Mouse (Mus musculus) embryonic facial prominence, embryonic 14.5 days (tissue): ENCODE measurements around the gene Fbxw5. TPM values are rescaled to one million over a fixed set of nuclear protein-coding genes. Genes with fewer than 3 reads are reported as not detected.

Experiments used
- ATAC-seq: fragments of 200-750 bp; cut with Nextera tagmentation; 2 replicates; pipeline ENCODE4 v1.8.0; 2017; ENCODE audit warnings: low read depth, moderate number of reproducible peaks, moderate TSS enrichment
- DNase-seq: peaks from one replicate; pipeline ENCODE4 v3.0.0-alpha.2; 2015; ENCODE audit warnings: low spot score
- H3K27ac ChIP-seq: fragments of 300-500 bp; sonication (generic); replicated peaks from 2 replicates; pipeline ENCODE4 v1.5.1; 2014; ENCODE audit warnings: low read depth, mild to moderate bottlenecking, low read length, moderate library complexity
- H3K27me3 ChIP-seq: fragments of 300-500 bp; sonication (generic); replicated peaks from 2 replicates; pipeline ENCODE4 v1.6.1; 2014; ENCODE audit warnings: low read length; ENCODE audit not compliant: control insufficient read depth, insufficient read depth
- H3K36me3 ChIP-seq: fragments of 300-500 bp; sonication (generic); 2 replicates; pipeline ENCODE4 v1.6.1; 2014; ENCODE audit warnings: low read length, mixed read lengths; ENCODE audit not compliant: control insufficient read depth, insufficient read depth
- H3K4me1 ChIP-seq: fragments of 300-500 bp; sonication (generic); 2 replicates; pipeline ENCODE4 v1.6.1; 2014; ENCODE audit warnings: antibody characterized with exemption, low read length; ENCODE audit not compliant: control insufficient read depth, insufficient read depth
- H3K4me2 ChIP-seq: fragments of 300-500 bp; sonication (generic); 2 replicates; pipeline ENCODE4 v1.6.1; 2014; ENCODE audit warnings: low read depth, mild to moderate bottlenecking, low read length, moderate library complexity, mixed read lengths
- H3K4me3 ChIP-seq: fragments of 300-500 bp; sonication (generic); 2 replicates; pipeline ENCODE4 v1.5.1; 2014; ENCODE audit warnings: low read depth, mild to moderate bottlenecking, low read length
- H3K9ac ChIP-seq: fragments of 300-500 bp; sonication (generic); 2 replicates; pipeline ENCODE4 v1.6.1; 2014; ENCODE audit warnings: low read depth, mild to moderate bottlenecking, low read length, moderate library complexity, mixed read lengths
- H3K9me3 ChIP-seq: fragments of 300-500 bp; sonication (generic); 2 replicates; pipeline ENCODE4 v1.6.1; 2016; ENCODE audit warnings: low read length; ENCODE audit not compliant: control insufficient read depth
- WGBS: fragments of 180-500 bp; shearing (Covaris S2); extraction: QIAGEN DNeasy Blood & Tissue Kit; methylation state at CpG from one replicate; pipeline ENCODE4 v1.1.7; 2014; 5-methylcytosine and 5-hydroxymethylcytosine counted together
- polyA plus RNA-seq: library from polyadenylated mRNA; unstranded; fragments of >200 nt; fragmentation: Nextera tagmentation; extraction: Ambion mirVana; gene quantifications from 2 replicates; pipeline ENCODE4 v1.2.1, GENCODE M21; 2014

Gene Fbxw5
- polyA plus RNA-seq, 1 experiment from 2014 or later: 56.9 TPM

GRCm38 (mm10) chr2:25487965-25488670 is 12.4 kb upstream of the Fbxw5 start:
- no peak for DNase-seq
- no peak for ATAC-seq
- Histone ChIP-seq H3K9ac (no peak overlapping the region), H3K4me3 (no peak overlapping the region), H3K4me1 (no peaks in the 10 kb centered on the region), H3K36me3 (no peaks in the 10 kb centered on the region), H3K9me3 (no peaks in the 10 kb centered on the region), H3K27me3 (no peaks in the 10 kb centered on the region), H3K27ac (no peak overlapping the region), H3K4me2 (no peak overlapping the region)
- WGBS: 88% methylated on average over 6 of the region's 6 CpGs

- H3K36me3 ChIP-seq: no peaks in the 10 kb centered on the region
- H3K27me3 ChIP-seq: no peaks in the 10 kb centered on the region
- WGBS: 73% methylated on average over 7 of the region's 7 CpGs
- no peak overlapping the region for H3K4me2 ChIP-seq
- no peaks in the 10 kb centered on the region for H3K9me3 ChIP-seq
- no peak overlapping the region for H3K27ac ChIP-seq
- no peak overlapping the region for H3K4me3 ChIP-seq
- no peak for DNase-seq
- ATAC-seq: no peak
- H3K4me1 ChIP-seq: no peaks in the 10 kb centered on the region
- no peak overlapping the region for H3K9ac ChIP-seq
Measured at GRCm38 (mm10) chr2:25488671-25489068, 11.9 kb upstream of the Fbxw5 start.

GRCm38 (mm10) chr2:25492988-25493387 is 7.6 kb upstream of the Fbxw5 start:
- H3K4me1 ChIP-seq: no peaks in the 10 kb centered on the region
- no peak overlapping the region for H3K27ac ChIP-seq
- no peak overlapping the region for H3K9ac ChIP-seq
- no peak for ATAC-seq
- 81% methylated on average over 5 of the region's 5 CpGs for WGBS
- H3K36me3 ChIP-seq: no peaks in the 10 kb centered on the region
- no peak overlapping the region for H3K4me3 ChIP-seq
- no peak overlapping the region for H3K4me2 ChIP-seq
- H3K27me3 ChIP-seq: no peaks in the 10 kb centered on the region
- DNase-seq: no peak
- no peaks in the 10 kb centered on the region for H3K9me3 ChIP-seq

- no peak within 1 kb of the TSS for H3K9ac ChIP-seq
- no peak for ATAC-seq
Measured at GRCm38 (mm10) chr2:25493476-25493961, 7.0 kb upstream of the Fbxw5 start, which contains the start of gene Lcn12. Gene Lcn12, minus strand, starts transcription at chr2:25493911.

GRCm38 (mm10) chr2:25496462-25496861 is 4.1 kb upstream of the Fbxw5 start:
- H3K4me3 ChIP-seq: no peak overlapping the region
- H3K4me2 ChIP-seq: no peak overlapping the region
- H3K4me1 ChIP-seq: peaks cover 2% of the 10 kb centered on the region
- H3K27me3 ChIP-seq: no peaks in the 10 kb centered on the region
- no peak overlapping the region for H3K27ac ChIP-seq
- WGBS: 37% methylated on average over 4 of the region's 4 CpGs
- H3K36me3 ChIP-seq: no peaks in the 10 kb centered on the region
- no peaks in the 10 kb centered on the region for H3K9me3 ChIP-seq
- DNase-seq (peak; percentile 20), ATAC-seq (no peak)
- no peak overlapping the region for H3K9ac ChIP-seq

More at GRCm38 (mm10) chr2:25493476-25493961, 7.0 kb upstream of the Fbxw5 start, which contains the start of gene Lcn12:
- no peaks in the 10 kb centered on the region for H3K9me3 ChIP-seq
- WGBS: 91% methylated on average over 5 of the region's 5 CpGs
- no peak within 1 kb of the TSS for H3K4me3 ChIP-seq
- H3K4me1 ChIP-seq: no peaks in the 10 kb centered on the region
- H3K36me3 ChIP-seq: no peaks in the 10 kb centered on the region
- no peak within 1 kb of the TSS for H3K4me2 ChIP-seq
- no peaks in the 10 kb centered on the region for H3K27me3 ChIP-seq
- H3K27ac ChIP-seq: no peak within 1 kb of the TSS
- no peak for DNase-seq

- H3K4me1 ChIP-seq: peaks cover 9% of the 10 kb centered on the region
- WGBS: 44% methylated on average over 6 of the region's 6 CpGs
- H3K9ac ChIP-seq: no peak overlapping the region
- ATAC-seq: no peak
- peak; percentile 18 for DNase-seq
- H3K4me2 ChIP-seq: no peak overlapping the region
- H3K27ac ChIP-seq: no peak overlapping the region; the same call in 1 of the 2 replicates
- H3K27me3 ChIP-seq: no peaks in the 10 kb centered on the region
- H3K4me3 ChIP-seq: no peak overlapping the region
- H3K36me3 ChIP-seq: peaks cover 3% of the 10 kb centered on the region; the same call in 1 of the 2 replicates
- H3K9me3 ChIP-seq: no peaks in the 10 kb centered on the region
Measured at GRCm38 (mm10) chr2:25497846-25498575, 2.5 kb upstream of the Fbxw5 start.

- H3K36me3 ChIP-seq: peaks cover 11% of the 10 kb centered on the region; the same call in 1 of the 2 replicates
- H3K4me2 ChIP-seq: no peak overlapping the region
- ATAC-seq (no peak), DNase-seq (no peak)
- H3K27ac ChIP-seq: no peak overlapping the region
- no peak overlapping the region for H3K4me3 ChIP-seq
- H3K9me3 ChIP-seq: no peaks in the 10 kb centered on the region
- H3K9ac ChIP-seq: no peak overlapping the region
- peaks cover 9% of the 10 kb centered on the region for H3K4me1 ChIP-seq
- WGBS: 63% methylated on average over 13 of the region's 15 CpGs
- H3K27me3 ChIP-seq: no peaks in the 10 kb centered on the region
Measured at GRCm38 (mm10) chr2:25498622-25499478, 1.7 kb upstream of the Fbxw5 start.

- 68% methylated on average over 6 of the region's 6 CpGs for WGBS
- Histone ChIP-seq H3K27ac (no peak overlapping the region), H3K27me3 (no peaks in the 10 kb centered on the region), H3K9me3 (no peaks in the 10 kb centered on the region), H3K36me3 (peaks cover 22% of the 10 kb centered on the region), H3K4me2 (peak overlapping the region; percentile 94), H3K4me3 (peak overlapping the region; percentile 76), H3K4me1 (peaks cover 9% of the 10 kb centered on the region), H3K9ac (peak overlapping the region; percentile 93)
- ATAC-seq: 0 out of 2 replicates have a peak, but pooled peaks have one; percentile 2
- no peak for DNase-seq
Measured at GRCm38 (mm10) chr2:25500071-25500575, 427 bp upstream of the Fbxw5 start.
